Mouse (Mus musculus) testis, adult 2 months (tissue): ENCODE results near the gene Rraga.

Experiments
- CTCF ChIP-seq: fragments of 200-500 bp; IDR thresholded peaks from 2 replicates; pipeline ENCODE4 v1.5.1; 2012; ENCODE audit warnings: low read depth, mild to moderate bottlenecking, inconsistent platforms, low read length, moderate library complexity; ENCODE audit not compliant: control insufficient read depth, insufficient read depth, insufficient replicate concordance
- POLR2A ChIP-seq: fragments of 200-500 bp; IDR thresholded peaks from 2 replicates; pipeline ENCODE4 v1.6.1; 2012; ENCODE audit warnings: low read depth, mild to moderate bottlenecking, inconsistent platforms, low read length, moderate library complexity; ENCODE audit not compliant: control insufficient read depth

DNA sequence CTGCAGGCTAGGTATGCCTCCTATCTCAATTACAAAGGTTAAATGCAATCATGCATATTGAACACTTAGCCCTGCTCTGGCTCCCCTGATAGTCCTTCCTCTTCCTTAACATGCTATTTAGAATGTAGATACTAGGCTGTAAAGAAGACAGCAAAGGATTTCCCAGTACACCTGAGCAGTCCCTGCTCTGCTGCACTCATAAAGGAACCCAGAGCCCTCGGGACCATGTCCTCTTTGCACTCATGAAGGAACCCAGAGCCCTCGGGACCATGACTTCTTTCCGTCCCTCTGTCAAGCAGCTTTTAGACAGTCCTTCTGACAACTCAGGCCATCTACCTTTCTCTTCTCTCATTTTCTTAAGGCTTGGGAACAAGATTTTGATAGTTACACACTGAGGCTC lies 5.1 kb downstream of the Rraga start:
- TF ChIP-seq POLR2A, result no peak
- no peak for TF ChIP-seq CTCF
